Mouse (Mus musculus) adrenal gland, postnatal 4 days (tissue): ENCODE measurements around the gene Tmub1. TPM values are rescaled to one million over a fixed set of nuclear protein-coding genes. Genes with fewer than 3 reads are reported as not detected.

ENCODE experiments used
- DNase-seq, 2 experiments: peaks; one replicate each; pipeline ENCODE4 v3.0.0; 2021 to 2022; ENCODE audit warnings: low spot score in 2 of 2, mixed read lengths in 2 of 2
- total RNA-seq, 2 experiments: library from RNA; stranded (reverse); gene quantifications; 2 replicates each; pipeline ENCODE4 v1.2.3; 2021

Tmub1 gene
- total RNA-seq, 2 experiments from 2014 or later, result 11.1 to 11.3 TPM

- DNase-seq, result no peak
These were observed 8.0 kb upstream of the Tmub1 start for GRCm38 (mm10) chr5:24455613-24456012.

GRCm38 (mm10) chr5:24455076-24455475 is 7.4 kb upstream of the Tmub1 start:
- DNase-seq, result no peak

- DNase-seq, result no peak
These were observed 6.3 kb upstream of the Tmub1 start for GRCm38 (mm10) chr5:24453985-24454303.

GRCm38 (mm10) chr5:24453283-24453984 is 5.8 kb upstream of the Tmub1 start:
- DNase-seq, result no peak

- no peak for DNase-seq
These were observed 5.1 kb upstream of the Tmub1 start for GRCm38 (mm10) chr5:24452691-24453233.

GRCm38 (mm10) chr5:24452030-24452690 is 4.5 kb upstream of the Tmub1 start, which contains the start of gene Agap3:
Gene Agap3 (plus strand): TSS chr5:24452177.
- DNase-seq, result peak in 1 of 2 experiments; percentile 25

- peak; percentile 59 to 73 for DNase-seq
These were observed 3.8 kb upstream of the Tmub1 start for GRCm38 (mm10) chr5:24451264-24452029.

- DNase-seq, result no peak
These were observed 1.0 kb downstream of the Tmub1 start for GRCm38 (mm10) chr5:24446630-24447029.

- no peak for DNase-seq
These were observed 2.1 kb downstream of the Tmub1 start for GRCm38 (mm10) chr5:24445428-24446080.

GRCm38 (mm10) chr5:24444746-24445427 is 2.8 kb downstream of the Tmub1 start, which contains the start of gene Fastk:
Gene Fastk (minus strand): TSS chr5:24445287.
- peak; percentile 85 to 86 for DNase-seq

GRCm38 (mm10) chr5:24443927-24444326 is 3.7 kb downstream of the Tmub1 start:
- DNase-seq, result no peak

GRCm38 (mm10) chr5:24443204-24443603 is 4.5 kb downstream of the Tmub1 start:
- no peak for DNase-seq

GRCm38 (mm10) chr5:24442029-24442428 is 5.6 kb downstream of the Tmub1 start:
- no peak for DNase-seq

GRCm38 (mm10) chr5:24441187-24441586 is 6.5 kb downstream of the Tmub1 start:
- DNase-seq, result no peak

GRCm38 (mm10) chr5:24433993-24434392 is 13.7 kb downstream of the Tmub1 start:
- no peak for DNase-seq

GRCm38 (mm10) chr5:24428596-24428995 is 19.1 kb downstream of the Tmub1 start:
- DNase-seq, result no peak

- DNase-seq, result no peak
These were observed 19.7 kb downstream of the Tmub1 start for GRCm38 (mm10) chr5:24427981-24428402.

- DNase-seq, result no peak
These were observed 20.4 kb downstream of the Tmub1 start for GRCm38 (mm10) chr5:24427285-24427633.

- DNase-seq, result no peak
These were observed 20.9 kb downstream of the Tmub1 start for GRCm38 (mm10) chr5:24426556-24427284.

- no peak for DNase-seq
These were observed 21.6 kb downstream of the Tmub1 start for GRCm38 (mm10) chr5:24426037-24426432.
